Mouse (Mus musculus) midbrain, postnatal 0 days (tissue): ENCODE measurements around the gene Gm7073. TPM values are rescaled to one million over a fixed set of nuclear protein-coding genes. Genes with fewer than 3 reads are reported as not detected.
A peak's percentile ranks its signal among the peaks of the same experiment; 100 is the strongest.

ENCODE experiments used
- ATAC-seq: fragments of 200-750 bp; cut with Nextera tagmentation; 2 replicates; pipeline ENCODE4 v1.8.0; 2017; ENCODE audit warnings: moderate number of reproducible peaks, mild to moderate bottlenecking, moderate TSS enrichment, moderate library complexity; ENCODE audit not compliant: low FRiP score
- DNase-seq: peaks from one replicate; pipeline ENCODE4 v3.0.0-alpha.2; 2015; ENCODE audit warnings: low spot score
- H3K27ac ChIP-seq: fragments of 300-500 bp; sonication (generic); 2 replicates; pipeline ENCODE4 v1.5.1; 2014; ENCODE audit warnings: low read depth, mild to moderate bottlenecking, low read length, mixed read lengths
- H3K27me3 ChIP-seq: fragments of 300-500 bp; sonication (generic); 2 replicates; pipeline ENCODE4 v1.6.1; 2014; ENCODE audit warnings: low read length, control low read depth, mixed read lengths; ENCODE audit not compliant: insufficient read depth
- H3K36me3 ChIP-seq: fragments of 300-500 bp; sonication (generic); 2 replicates; pipeline ENCODE4 v1.6.1; 2014; ENCODE audit warnings: low read length, control low read depth, mixed read lengths; ENCODE audit not compliant: insufficient read depth
- H3K4me1 ChIP-seq: fragments of 300-500 bp; sonication (generic); 2 replicates; pipeline ENCODE4 v1.6.1; 2014; ENCODE audit warnings: mild to moderate bottlenecking, control low read depth, antibody characterized with exemption, low read length, mixed read lengths; ENCODE audit not compliant: insufficient read depth
- H3K4me2 ChIP-seq: fragments of 300-500 bp; sonication (generic); 2 replicates; pipeline ENCODE4 v1.6.1; 2014; ENCODE audit warnings: low read depth, mild to moderate bottlenecking, low read length, mixed read lengths; ENCODE audit not compliant: poor library complexity, severe bottlenecking
- H3K4me3 ChIP-seq: fragments of 300-500 bp; sonication (generic); 2 replicates; pipeline ENCODE4 v1.5.1; 2014; ENCODE audit warnings: low read depth, mild to moderate bottlenecking, low read length, moderate library complexity
- H3K9ac ChIP-seq: fragments of 300-500 bp; sonication (generic); replicated peaks from 2 replicates; pipeline ENCODE4 v1.6.1; 2014; ENCODE audit warnings: mild to moderate bottlenecking, low read length, moderate library complexity, mixed read lengths; ENCODE audit not compliant: poor library complexity, severe bottlenecking
- H3K9me3 ChIP-seq: fragments of 300-500 bp; sonication (generic); 2 replicates; pipeline ENCODE4 v1.6.1; 2016; ENCODE audit warnings: low read length, control low read depth
- CTCF ChIP-seq: IDR thresholded peaks from 2 replicates; pipeline ENCODE4 v1.5.1; 2016; ENCODE audit warnings: antibody characterized with exemption, mild to moderate bottlenecking
- WGBS: fragments of 180-500 bp; shearing (Covaris S2); extraction: QIAGEN DNeasy Blood & Tissue Kit; methylation state at CpG from one replicate; pipeline ENCODE4 v1.1.7; 2014; 5-methylcytosine and 5-hydroxymethylcytosine counted together
- polyA plus RNA-seq: library from polyadenylated mRNA; unstranded; fragments of >200 nt; fragmentation: Nextera tagmentation; extraction: Ambion mirVana; gene quantifications from 2 replicates; pipeline ENCODE4 v1.2.1, GENCODE M21; 2015
- total RNA-seq: library from RNA; depleted of rRNA; stranded (reverse); fragments of >200 nt; gene quantifications from 2 replicates; pipeline ENCODE4 v1.2.3, GENCODE M21; 2014

The Gm7073 gene
- total and polyA plus RNA-seq, 2 experiments from 2014 or later: not detected

DNA sequence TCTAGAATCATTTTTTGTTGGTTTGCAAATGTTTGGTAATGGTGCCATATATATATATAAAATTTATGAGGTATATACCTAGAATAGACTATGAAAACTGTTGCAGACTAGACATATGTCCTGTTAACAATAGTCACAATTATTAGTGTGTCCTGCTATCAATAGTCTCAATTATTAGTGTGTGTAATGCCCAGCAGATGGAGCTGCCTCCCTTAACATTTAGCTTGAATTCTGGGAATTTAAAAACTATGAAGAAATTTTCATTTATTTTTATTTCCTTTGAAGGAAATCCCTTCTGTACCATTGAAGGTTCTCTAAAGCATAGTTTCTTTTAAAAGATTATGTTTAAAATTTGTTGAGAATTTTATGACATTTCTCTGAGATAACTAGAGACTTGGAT lies 43.7 kb downstream of the Gm7073 start:
- TF ChIP-seq CTCF: peak; percentile 63

DNA sequence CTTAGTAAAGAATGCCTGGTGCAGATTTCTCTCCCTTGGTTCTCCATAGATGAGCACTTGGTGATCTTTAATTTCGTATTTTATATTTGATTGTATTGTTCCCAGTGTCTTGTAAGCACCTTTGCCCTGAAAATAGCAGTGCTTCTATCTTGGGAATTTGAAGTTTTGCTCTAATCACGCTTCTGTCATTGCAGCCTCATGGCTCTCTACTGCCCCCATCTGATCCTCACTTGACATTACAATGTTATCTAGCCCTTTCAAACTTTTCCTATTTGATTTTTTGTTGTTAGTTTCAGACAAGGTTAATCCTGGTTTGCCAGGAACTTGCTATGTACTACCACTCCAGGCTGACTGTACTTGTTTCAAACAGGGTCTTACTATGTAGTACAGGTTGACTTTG lies 75.3 kb downstream of the Gm7073 start:
- WGBS: 15% methylated on average over 2 of the region's 2 CpGs

More for the DNA sequence above, 43.7 kb downstream of the Gm7073 start:
- Histone ChIP-seq H3K4me2 (no peak overlapping the region), H3K27ac (no peak overlapping the region), H3K9ac (no peak overlapping the region), H3K9me3 (no peaks in the 10 kb centered on the region), H3K4me1 (no peaks in the 10 kb centered on the region), H3K4me3 (no peak overlapping the region), H3K27me3 (no peaks in the 10 kb centered on the region), H3K36me3 (no peaks in the 10 kb centered on the region)
- no peak for ATAC-seq
- DNase-seq: peak; percentile 26

DNA sequence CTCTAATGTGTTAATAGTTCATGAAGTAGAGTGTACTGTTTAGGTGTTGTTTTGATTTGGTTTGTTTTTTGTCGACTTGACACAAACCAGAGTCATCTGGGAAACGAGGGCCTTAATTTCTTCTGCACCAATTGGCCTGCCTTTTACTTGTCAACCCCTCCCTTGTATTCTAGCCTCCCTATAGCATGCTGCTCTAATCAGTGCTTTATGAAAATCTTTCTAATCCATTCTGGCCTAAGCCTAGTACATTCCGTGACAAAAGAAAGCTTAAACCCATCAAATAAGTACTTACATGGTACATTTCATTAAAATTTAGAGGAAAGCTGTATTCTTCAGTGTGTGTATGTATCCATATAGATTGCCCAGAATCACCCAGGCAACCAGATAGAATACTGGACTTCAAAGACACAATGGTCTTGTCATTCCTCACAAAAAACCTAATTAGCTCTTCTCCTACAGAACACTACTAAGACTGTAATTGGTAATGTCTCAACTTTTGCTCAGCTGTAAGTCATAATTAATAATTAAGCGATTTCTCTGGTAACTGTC lies 124.4 kb downstream of the Gm7073 start:
- Histone ChIP-seq H3K9me3 (no peaks in the 10 kb centered on the region), H3K4me3 (no peak overlapping the region), H3K4me2 (no peak overlapping the region), H3K27ac (no peak overlapping the region), H3K27me3 (no peaks in the 10 kb centered on the region), H3K36me3 (no peaks in the 10 kb centered on the region), H3K4me1 (no peaks in the 10 kb centered on the region), H3K9ac (no peak overlapping the region)
- DNase-seq (no peak), ATAC-seq (no peak)
- no peak for TF ChIP-seq CTCF
- 43% methylated on average over 4 of the region's 4 CpGs for WGBS

More for the DNA sequence above, 75.3 kb downstream of the Gm7073 start:
- TF ChIP-seq CTCF: peak; percentile 61
- Histone ChIP-seq H3K27me3 (no peaks in the 10 kb centered on the region), H3K4me3 (no peak overlapping the region), H3K27ac (no peak overlapping the region), H3K9ac (no peak overlapping the region), H3K36me3 (no peaks in the 10 kb centered on the region), H3K4me2 (no peak overlapping the region), H3K9me3 (no peaks in the 10 kb centered on the region), H3K4me1 (no peaks in the 10 kb centered on the region)
- peak; percentile 1 for DNase-seq
- no peak for ATAC-seq

DNA sequence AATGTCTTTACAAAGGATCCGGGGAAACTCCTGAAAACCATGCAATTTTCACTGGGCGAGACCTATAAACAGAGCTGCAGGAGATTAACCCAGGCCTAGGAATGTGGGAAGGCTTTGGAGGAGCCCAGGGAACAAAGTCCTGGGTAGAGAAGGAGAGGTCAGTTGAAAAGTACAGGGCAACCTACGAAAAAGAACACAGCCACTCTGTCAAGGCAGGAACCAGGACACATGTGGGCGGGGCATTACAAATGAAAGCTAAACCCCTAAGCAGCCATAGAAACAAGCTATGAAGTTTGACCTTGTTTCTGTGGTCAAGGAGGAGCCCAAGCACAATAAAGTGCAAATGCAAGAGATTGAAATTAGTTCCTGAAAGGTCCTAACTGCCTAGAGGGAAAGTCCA lies 133.4 kb downstream of the Gm7073 start:
- DNase-seq (no peak), ATAC-seq (no peak)
- no peaks in the 10 kb centered on the region for H3K4me1 ChIP-seq
- TF ChIP-seq CTCF: no peak
- H3K27ac ChIP-seq: no peak overlapping the region
- no peak overlapping the region for H3K4me3 ChIP-seq
- no peaks in the 10 kb centered on the region for H3K9me3 ChIP-seq
- no peaks in the 10 kb centered on the region for H3K27me3 ChIP-seq
- no peak overlapping the region for H3K9ac ChIP-seq
- no peak overlapping the region for H3K4me2 ChIP-seq
- WGBS: 56% methylated on average over 4 of the region's 4 CpGs
- H3K36me3 ChIP-seq: no peaks in the 10 kb centered on the region

DNA sequence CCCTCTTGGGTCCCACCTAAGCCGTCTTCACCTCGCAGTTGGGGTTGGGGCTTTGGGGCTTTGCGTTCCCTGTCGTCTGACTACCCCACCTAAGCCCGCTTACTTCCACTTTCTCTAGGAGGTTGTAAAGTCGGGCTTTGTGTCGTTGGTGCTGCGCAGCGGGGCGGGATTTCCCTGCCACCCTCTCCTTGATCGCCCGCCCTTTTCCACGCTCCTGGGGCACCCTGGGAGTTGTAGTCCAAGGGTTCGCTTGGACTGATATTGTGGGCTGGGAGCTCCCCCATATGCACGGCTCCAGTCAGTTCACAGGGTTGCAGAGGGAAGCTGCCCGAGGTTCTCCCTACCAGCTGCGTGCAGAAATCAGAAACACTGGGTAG lies 134.4 kb downstream of the Gm7073 start:
- peak; percentile 71 for TF ChIP-seq CTCF
- DNase-seq: peak; percentile 91
- Histone ChIP-seq H3K4me3 (peak overlapping the region; percentile 63), H3K36me3 (no peaks in the 10 kb centered on the region), H3K4me1 (no peaks in the 10 kb centered on the region), H3K27me3 (no peaks in the 10 kb centered on the region), H3K9ac (peak overlapping the region; percentile 47), H3K4me2 (peak overlapping the region; percentile 49), H3K27ac (peak overlapping the region; percentile 66), H3K9me3 (no peaks in the 10 kb centered on the region)
- 18% methylated on average over 16 of the region's 17 CpGs for WGBS
- ATAC-seq: peak; percentile 96

DNA sequence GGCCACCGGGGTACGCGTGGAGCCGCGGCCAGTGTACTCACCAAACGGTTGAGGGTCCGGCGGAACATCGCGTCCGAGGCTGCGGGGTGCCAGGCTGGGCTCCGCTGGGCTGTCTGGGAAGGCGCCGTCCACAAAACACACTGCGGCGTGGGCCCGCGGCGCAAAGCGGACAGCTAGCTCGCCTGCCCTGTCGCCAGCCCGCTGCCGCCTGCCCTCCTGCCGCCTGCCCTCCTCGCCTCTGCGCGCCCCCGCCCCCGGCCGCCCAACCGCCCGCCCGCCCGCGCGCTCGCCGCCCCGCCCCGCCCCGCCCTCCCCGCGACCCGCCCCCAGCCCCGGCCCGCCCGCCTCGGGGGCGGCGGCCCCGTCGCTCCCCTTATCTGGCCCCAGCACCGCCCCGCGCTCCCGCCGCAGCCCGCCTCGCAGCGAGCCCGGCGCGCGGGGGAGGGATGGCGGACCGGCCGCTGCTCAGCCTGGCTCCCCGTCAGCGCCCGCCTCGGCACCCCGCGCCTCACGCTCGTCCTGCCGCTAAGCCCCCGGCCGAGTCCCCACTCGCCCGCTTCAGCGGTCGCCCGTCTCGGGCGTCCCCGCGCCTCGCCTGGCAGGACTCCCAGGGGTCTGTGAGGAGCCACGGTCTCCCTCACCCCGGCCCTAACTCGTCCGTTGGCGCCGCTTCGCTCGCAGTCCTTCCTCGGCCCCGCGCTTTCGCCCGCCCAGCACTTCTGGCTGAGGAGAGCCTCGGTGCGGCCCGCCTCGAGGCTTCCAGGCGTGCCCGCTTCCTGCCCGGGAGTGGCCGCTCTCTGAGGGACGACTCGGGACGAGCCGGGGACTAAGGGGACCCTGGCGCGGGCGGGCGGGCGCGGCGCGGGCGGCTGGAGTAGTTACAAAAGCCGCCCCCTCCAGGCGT lies 135.0 kb downstream of the Gm7073 start:
- no peak for TF ChIP-seq CTCF
- H3K4me2 ChIP-seq: peak overlapping the region; percentile 49
- DNase-seq (peak; percentile 50), ATAC-seq (peak; percentile 83)
- no peaks in the 10 kb centered on the region for H3K9me3 ChIP-seq
- peak overlapping the region; percentile 66 for H3K27ac ChIP-seq
- H3K4me3 ChIP-seq: peak overlapping the region; percentile 63
- WGBS: 20% methylated on average over 52 of the region's 126 CpGs
- H3K36me3 ChIP-seq: no peaks in the 10 kb centered on the region
- peak overlapping the region; percentile 47 for H3K9ac ChIP-seq
- no peaks in the 10 kb centered on the region for H3K4me1 ChIP-seq
- no peaks in the 10 kb centered on the region for H3K27me3 ChIP-seq
